Mouse (Mus musculus) telencephalon, adult 2 months (tissue): ENCODE data around the gene Nr1h5.

Source experiments
- DNase-seq: peaks from one replicate; pipeline ENCODE4 v3.0.0-alpha.2; 2011; ENCODE audit warnings: low read depth, low spot score

Gene Nr1h5

GRCm38 (mm10) chr3:102964033-102964432 is at the start of gene Nr1h5:
Gene Nr1h5 (minus strand): TSS chr3:102964133.
- DNase-seq, result no peak

DNA sequence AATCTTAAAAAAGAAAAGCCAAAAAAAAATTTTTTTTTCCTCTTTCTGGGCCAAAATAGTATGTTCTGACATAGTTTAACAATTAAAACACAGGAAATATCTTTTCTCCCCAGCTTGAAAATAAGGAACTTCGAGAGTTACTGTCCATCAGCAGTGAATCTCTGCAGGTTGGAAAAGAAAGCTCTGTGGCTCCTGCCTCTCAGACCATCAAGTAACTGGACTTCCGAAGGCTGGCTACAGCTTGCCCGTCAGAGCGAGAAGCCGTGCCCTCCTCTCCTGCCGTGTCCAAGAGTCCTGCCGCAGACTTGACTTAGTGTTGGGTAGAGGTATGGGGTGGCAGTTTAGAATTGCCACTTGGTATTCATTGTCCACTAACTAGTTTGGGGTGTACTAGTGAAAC is 37.7 kb upstream of the Nr1h5 start:
- no peak for DNase-seq

GRCm38 (mm10) chr3:102997591-102997990 is 33.7 kb upstream of the Nr1h5 start:
- no peak for DNase-seq

GRCm38 (mm10) chr3:102997036-102997435 is 33.1 kb upstream of the Nr1h5 start:
- DNase-seq, result no peak

DNA sequence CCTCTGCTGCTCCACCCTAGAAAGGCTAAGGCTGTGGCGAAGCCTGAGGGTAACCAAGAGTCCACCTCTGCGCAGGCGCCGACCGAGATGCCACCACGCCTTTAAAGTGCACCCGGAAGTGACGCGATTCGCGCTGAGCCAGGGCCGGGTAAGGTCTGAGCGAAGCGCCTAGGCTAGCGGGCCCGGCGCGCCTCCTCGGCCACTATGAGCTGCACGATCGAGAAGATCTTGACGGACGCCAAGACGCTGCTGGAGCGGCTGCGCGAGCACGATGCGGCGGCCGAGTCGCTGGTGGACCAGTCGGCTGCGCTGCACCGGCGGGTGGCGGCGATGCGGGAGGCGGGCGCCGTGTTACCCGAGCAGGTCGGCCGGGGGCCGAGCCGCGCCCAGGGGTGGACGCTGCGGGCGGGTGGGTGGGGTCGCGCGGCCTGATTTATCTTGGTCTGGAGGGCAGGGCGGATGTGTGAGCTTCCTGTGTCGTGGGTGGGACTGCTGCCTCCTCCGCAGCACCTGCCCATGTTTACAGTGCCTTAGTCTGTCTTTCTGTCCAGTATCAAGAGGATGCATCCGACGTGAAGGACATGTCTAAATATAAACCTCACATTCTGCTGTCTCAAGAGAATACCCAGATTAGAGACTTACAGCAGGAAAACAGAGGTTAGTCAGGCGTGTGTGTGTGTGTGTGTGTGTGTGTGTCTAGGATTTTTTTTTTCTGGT is 31.8 kb upstream of the Nr1h5 start, which contains the start of gene Sike1:
Sike1 (plus strand) TSS at position 104 of the 717 bp plus-strand sequence.
- DNase-seq, result peak; percentile 92

DNA sequence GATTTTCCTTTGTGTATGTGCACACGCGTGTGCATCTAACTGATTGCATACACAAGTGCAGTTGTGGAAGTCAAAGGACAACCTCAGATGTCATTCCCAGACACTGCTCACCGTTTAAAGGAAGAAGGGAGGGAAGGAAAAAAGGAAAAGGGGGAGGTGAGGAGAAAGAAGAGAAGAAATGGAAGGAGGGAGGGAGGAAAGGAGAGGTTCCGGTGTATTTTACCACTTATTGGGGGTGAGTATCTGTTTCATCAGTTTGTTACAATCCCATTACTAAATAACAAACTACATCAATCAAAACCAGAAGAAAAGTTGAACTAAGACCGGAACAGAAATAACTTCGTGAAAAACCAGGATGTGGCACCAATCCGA is 31.3 kb upstream of the Nr1h5 start:
- peak; percentile 15 for DNase-seq

GRCm38 (mm10) chr3:102992936-102993335 is 29.0 kb upstream of the Nr1h5 start:
- peak; percentile 42 for DNase-seq

DNA sequence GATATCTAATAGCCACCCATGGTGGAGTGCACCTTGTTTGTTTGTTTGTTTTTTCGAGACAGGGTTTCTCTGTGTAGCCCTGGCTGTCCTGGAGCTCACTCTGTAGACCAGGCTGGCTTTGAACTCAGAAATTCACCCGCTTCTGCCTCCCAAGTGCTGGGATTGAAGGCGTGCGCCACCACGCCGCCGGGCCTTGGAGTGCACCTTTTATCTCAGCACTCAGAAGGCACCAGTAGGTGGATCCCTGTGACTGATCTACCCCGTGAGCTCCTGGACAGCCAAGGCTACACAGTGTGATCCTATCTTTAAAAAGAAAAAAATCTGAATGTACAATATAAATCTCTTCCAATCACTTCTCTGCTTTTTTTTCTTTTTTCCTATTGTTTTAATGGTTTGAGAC is 27.1 kb upstream of the Nr1h5 start:
- DNase-seq, result no peak

- DNase-seq, result no peak
Observed at GRCm38 (mm10) chr3:102980349-102980736, 16.4 kb upstream of the Nr1h5 start.

DNA sequence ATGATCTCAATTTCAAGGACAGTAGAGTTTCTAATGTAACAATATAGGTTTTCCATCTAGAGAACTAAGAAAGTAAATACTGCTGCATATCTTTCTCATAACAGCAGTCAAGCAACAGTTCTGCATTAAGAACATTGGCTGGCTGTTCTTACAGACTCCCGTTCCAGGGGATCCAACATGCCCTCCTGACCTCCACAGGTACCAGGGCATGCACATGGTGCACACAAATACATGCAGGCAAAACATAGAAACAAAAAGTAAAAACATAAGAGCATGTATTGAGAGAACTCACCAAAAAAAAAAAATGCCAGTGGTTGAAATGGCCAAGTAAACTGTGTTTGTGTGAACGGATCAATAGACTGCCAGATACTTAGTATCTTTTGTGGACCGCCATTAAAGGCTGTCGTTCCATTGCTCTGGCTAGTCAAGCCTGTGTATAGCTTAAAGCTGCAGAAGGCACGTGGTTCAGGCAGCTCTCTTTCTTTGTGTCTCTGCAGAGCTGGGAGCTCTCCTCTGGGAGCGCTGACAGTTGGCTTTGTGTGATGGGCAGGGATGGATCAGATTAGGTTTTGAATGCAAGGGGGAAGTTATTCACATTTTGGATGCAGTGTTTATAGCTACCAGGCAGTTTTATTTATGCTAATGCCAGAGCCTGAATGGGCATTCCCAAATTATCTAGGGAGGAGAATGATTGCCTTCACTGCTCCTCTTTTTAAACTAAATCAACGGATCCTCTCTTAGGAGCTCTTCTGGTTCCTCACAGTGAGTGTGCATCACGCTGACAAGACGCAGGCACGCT is 15.8 kb upstream of the Nr1h5 start:
- peak; percentile 11 for DNase-seq

- DNase-seq, result no peak
Observed at GRCm38 (mm10) chr3:102976906-102977305, 13.0 kb upstream of the Nr1h5 start.

GRCm38 (mm10) chr3:102970508-102970907 is 6.6 kb upstream of the Nr1h5 start:
- DNase-seq, result no peak

DNA sequence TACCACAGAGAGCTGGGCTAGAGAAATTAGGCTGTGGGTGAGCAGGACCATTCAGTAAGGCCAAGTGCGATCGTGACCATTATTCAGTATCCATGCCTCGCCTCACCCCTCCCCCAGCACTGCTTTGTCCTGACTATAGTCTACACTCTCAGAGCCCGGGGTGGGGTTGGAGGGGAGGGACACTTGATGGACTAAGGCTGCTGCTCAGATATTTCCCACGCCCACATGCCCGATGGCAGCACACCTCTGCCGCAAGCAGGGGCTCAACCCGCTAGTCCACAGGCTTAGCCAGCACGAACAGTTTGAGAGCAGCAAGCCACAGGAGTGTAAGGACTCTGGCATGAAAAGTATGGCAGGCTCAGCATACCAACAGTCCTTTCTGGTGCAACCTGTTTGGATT is 6.1 kb upstream of the Nr1h5 start:
- no peak for DNase-seq

- DNase-seq, result no peak
Observed at GRCm38 (mm10) chr3:102955596-102955995, 8.3 kb downstream of the Nr1h5 start.

- DNase-seq, result no peak
Observed at GRCm38 (mm10) chr3:102955143-102955542, 8.8 kb downstream of the Nr1h5 start.

DNA sequence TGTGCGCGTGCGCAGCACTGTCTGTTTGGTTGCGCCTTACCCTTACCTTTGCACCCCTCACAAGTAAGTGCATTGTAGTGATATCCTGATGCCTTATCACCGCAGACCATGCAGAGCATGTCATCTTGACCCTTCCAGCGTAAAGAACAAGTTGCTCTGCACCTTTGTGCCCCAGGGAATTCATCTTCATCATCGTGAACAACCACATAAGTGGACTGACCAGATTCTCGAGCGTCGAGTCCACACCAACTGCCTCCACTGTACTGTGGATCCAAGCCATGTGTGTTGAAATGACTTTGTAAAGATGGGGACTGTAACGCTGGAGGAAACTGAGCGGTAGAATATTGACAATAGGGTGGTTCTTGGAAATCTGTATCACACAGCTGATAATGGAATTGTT is 9.5 kb downstream of the Nr1h5 start:
- no peak for DNase-seq

DNA sequence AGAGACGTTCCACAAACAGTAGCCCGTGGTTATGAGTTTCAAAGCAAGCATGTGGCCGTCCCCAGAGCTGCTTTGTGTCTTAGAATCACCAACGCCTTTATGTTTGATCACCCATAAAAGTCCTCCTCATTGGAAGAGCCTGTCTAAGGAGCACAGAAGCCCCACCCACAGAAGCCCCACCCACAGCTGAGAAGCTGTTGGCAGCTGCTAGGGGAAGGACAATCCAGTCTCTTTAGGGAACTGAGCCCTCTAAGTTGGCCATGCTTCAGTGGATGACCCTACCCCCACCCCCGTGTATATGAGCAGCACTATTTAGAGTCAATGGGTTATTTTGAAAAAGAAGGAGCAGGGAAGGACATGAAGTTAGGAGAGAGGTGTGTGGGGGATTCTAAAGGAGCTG is 17.1 kb downstream of the Nr1h5 start:
- no peak for DNase-seq

- DNase-seq, result no peak
Observed at GRCm38 (mm10) chr3:102946312-102946711, 17.6 kb downstream of the Nr1h5 start.

GRCm38 (mm10) chr3:102938100-102938499 is 25.8 kb downstream of the Nr1h5 start:
- DNase-seq, result no peak

DNA sequence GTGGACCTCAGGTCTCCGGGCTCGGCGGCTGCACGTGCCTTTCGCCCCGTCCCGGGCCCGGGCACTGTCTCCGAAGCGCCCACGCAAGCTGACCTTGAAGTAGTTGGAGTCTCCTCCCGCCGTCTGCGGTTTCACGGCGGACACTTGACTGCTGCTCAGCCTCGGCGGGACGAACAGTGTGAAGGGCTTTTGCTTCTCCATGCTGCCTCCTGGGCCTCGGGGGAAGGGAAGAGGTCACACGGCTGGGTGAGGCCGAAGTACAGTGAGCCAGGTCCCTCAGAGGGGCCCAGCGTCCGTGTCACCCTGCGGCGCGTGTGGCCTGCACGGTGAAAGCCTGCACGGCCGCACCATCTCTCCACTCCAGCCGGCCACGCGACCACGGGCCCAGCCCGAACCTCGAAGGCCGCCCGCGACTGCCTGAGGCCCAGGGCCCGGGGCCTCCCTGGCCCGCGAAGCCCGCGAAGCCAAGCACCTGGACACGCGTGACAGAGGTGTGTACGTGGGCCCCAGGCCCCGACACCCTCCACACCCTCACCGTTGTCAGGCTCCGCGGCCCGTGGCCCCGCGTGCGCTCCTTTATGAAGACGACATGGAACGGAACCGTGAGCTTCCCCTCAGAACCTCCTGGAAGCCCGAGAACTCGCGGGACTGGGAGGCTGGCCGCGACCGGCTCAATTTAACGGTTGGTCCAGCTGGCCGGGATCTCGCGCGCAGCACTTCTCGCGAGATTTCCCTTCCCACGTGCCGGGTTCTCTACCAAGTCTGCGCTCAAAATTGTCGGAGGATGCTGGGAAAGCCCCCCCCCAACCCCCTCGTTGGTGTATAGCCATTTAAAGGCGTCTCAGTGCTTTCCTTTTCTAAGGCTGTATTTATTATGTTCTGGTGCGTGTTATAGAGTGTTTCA is 28.2 kb downstream of the Nr1h5 start, which contains the start of gene Sycp1:
Sycp1 (minus strand) TSS at position 650 of the 904 bp plus-strand sequence.
- DNase-seq, result no peak

GRCm38 (mm10) chr3:102899136-102899535 is 64.8 kb downstream of the Nr1h5 start:
- DNase-seq, result no peak
